Mouse (Mus musculus) hindbrain, embryonic 10.5 days (tissue): Measurements from ENCODE around the gene Cdc26. TPM values are rescaled to one million over a fixed set of nuclear protein-coding genes. Genes with fewer than 3 reads are reported as not detected.

Source experiments
- DNase-seq: peaks from one replicate; pipeline ENCODE4 v3.0.0-alpha.2; 2017; ENCODE audit warnings: low spot score
- H3K27ac ChIP-seq: fragments of 300-500 bp; sonication (generic); 2 replicates; pipeline ENCODE4 v1.5.1; 2016; ENCODE audit warnings: mild to moderate bottlenecking, moderate library complexity
- H3K27me3 ChIP-seq: fragments of 300-500 bp; sonication (generic); 2 replicates; pipeline ENCODE4 v1.6.1; 2016; ENCODE audit warnings: mild to moderate bottlenecking; ENCODE audit not compliant: poor library complexity, insufficient read depth, severe bottlenecking
- H3K36me3 ChIP-seq: fragments of 300-500 bp; sonication (generic); 2 replicates; pipeline ENCODE4 v1.6.1; 2016; ENCODE audit warnings: mild to moderate bottlenecking, moderate library complexity
- H3K4me1 ChIP-seq: fragments of 300-500 bp; sonication (generic); replicated peaks from 2 replicates; pipeline ENCODE4 v1.6.1; 2016; ENCODE audit warnings: mild to moderate bottlenecking
- H3K4me3 ChIP-seq: fragments of 300-500 bp; sonication (generic); 2 replicates; pipeline ENCODE4 v1.5.1; 2016; ENCODE audit warnings: mild to moderate bottlenecking, moderate library complexity
- H3K9me3 ChIP-seq: fragments of 300-500 bp; sonication (generic); 2 replicates; pipeline ENCODE4 v1.6.1; 2016; ENCODE audit warnings: mild to moderate bottlenecking, moderate library complexity
- WGBS: fragments of 180-500 bp; shearing (Covaris S2); methylation state at CpG from one replicate; pipeline ENCODE4 v1.1.7; 2016; 5-methylcytosine and 5-hydroxymethylcytosine counted together
- polyA plus RNA-seq: library from polyadenylated mRNA; unstranded; fragments of >200 nt; fragmentation: Nextera tagmentation; extraction: Ambion mirVana; gene quantifications from 2 replicates; pipeline ENCODE4 v1.2.1, GENCODE M21; 2016

Gene Cdc26
- polyA plus RNA-seq, 1 experiment from 2014 or later: 179 TPM

DNA sequence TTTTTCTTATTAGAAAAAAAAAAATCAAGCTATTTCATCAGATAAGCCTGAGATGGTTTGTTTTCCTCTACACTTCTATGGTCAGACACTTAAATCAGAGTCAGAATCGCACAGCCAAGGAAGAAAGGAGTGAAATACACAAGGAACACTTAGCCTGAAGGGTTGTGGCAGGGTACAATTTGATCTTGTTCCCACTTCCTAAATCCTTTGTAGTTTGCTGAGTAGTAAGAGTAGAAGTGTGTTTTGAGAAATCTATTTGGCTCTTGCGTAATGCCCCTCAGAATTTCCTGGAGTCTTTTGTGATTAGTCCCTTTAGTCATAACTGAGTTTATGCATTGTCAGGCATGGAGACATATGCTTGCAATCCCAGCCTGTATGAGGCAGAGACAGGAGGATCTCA, 59.1 kb downstream of the Cdc26 start:
- Histone ChIP-seq H3K27ac (no peak overlapping the region), H3K9me3 (no peaks in the 10 kb centered on the region), H3K27me3 (no peaks in the 10 kb centered on the region), H3K4me1 (no peaks in the 10 kb centered on the region), H3K36me3 (peaks cover 40% of the 10 kb centered on the region), H3K4me3 (no peak overlapping the region)
- no peak for DNase-seq
- 93% methylated on average over 2 of the region's 2 CpGs for WGBS

DNA sequence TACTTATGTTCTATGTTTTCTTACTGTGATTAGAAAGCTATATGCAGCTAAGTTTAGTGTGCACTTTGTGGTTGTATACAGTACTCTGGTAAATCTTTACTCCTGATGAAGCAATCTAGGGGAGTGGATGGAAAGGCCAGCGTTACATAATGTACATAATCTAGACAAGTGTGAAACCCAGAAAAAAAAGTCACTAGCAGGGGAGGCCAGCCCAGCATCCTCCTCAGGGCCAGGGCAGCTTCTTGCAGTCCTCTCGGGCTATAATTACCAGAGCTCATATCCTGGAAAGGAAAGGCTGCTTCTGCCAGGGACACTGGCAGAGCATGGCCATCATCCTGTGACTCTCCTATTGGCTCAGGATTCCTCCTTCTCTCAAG, 60.1 kb downstream of the Cdc26 start:
- no peaks in the 10 kb centered on the region for H3K4me1 ChIP-seq
- 0 out of 2 replicates have a peak, but pooled peaks cover 2% of the 10 kb centered on the region for H3K9me3 ChIP-seq
- no peak overlapping the region for H3K27ac ChIP-seq
- H3K36me3 ChIP-seq: peaks cover 47% of the 10 kb centered on the region
- WGBS: 83% methylated on average over 2 of the region's 2 CpGs
- no peak overlapping the region for H3K4me3 ChIP-seq
- H3K27me3 ChIP-seq: no peaks in the 10 kb centered on the region
- DNase-seq: no peak

DNA sequence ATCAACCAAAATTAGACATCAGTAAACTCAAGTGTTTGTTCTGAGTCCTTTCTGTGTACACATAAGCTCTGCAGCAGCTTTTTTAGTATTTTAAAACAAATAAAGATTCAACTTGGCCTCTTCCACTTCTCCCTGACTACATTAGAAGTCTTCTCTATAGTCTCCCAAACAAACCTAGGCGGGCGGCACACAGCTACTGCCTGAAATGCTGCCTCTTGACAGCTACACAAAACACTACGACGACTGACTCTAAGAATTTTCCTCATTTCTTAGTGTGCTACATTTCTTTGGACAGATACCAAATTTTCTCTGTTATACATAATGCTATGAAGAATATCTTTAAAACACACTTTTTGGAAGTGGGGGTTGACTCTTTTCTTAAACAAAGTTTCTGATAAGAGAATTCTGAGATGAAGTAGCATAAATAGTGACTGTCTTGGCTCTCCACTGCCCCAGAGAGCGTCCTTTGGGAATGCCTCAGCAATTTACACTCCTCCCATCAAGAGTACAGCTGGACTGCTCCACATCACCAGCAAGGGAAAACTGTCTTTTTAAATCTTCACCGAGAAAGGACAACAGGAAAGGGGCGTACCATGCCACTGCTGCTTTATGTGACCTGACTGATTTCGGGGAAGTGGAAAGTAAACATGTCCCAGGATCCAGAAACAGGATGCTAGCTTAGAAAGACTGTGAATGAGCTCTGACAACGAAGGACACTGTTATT, 60.7 kb downstream of the Cdc26 start:
- DNase-seq: no peak
- Histone ChIP-seq H3K4me3 (no peak overlapping the region), H3K27me3 (no peaks in the 10 kb centered on the region), H3K27ac (no peak overlapping the region), H3K36me3 (peaks cover 49% of the 10 kb centered on the region), H3K4me1 (no peaks in the 10 kb centered on the region), H3K9me3 (0 out of 2 replicates have a peak, but pooled peaks cover 2% of the 10 kb centered on the region)
- 82% methylated on average over 9 of the region's 9 CpGs for WGBS

DNA sequence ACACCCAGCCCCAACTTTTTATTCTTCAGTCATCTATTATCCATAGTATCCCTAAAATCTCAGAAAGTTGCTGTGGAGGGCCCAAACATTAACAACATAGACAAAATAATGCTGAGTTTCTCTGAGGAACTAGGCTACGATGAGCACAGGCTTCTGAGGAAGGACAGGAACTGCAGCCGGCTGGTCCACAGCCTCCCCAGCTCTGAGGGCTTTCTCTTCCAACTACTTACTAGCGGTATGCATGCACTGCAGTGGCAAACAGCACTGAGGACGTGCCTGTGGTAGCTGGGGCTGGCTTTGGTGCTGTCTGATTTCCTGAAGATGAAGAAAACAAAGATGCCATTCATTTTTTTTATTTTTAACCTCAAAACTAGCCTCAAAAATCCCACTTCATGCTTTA, 62.6 kb downstream of the Cdc26 start:
- Histone ChIP-seq H3K9me3 (0 out of 2 replicates have a peak, but pooled peaks cover 2% of the 10 kb centered on the region), H3K36me3 (peaks cover 51% of the 10 kb centered on the region), H3K27me3 (no peaks in the 10 kb centered on the region), H3K4me1 (no peaks in the 10 kb centered on the region), H3K4me3 (no peak overlapping the region), H3K27ac (no peak overlapping the region)
- WGBS: 89% methylated on average over 4 of the region's 4 CpGs
- no peak for DNase-seq

DNA sequence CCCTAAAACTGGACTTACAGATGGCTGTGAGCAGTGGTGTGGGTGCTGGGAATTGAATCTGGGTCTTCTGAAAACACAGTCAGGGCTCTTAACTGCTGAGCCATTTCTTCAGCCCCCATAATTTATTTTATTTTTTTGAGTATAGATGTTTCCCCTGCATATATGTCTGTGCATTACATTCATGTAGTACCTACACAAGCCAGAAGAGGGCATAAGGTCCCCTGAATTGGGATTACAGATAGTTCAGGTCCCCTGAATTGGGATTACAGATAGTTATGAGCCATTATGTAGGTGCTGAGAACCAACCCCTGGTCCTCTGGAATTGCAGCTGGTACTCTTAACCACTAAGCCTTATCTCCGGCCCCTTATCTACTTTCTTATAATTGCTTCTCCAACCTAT, 64.4 kb downstream of the Cdc26 start:
- H3K4me3 ChIP-seq: no peak overlapping the region
- no peaks in the 10 kb centered on the region for H3K27me3 ChIP-seq

DNA sequence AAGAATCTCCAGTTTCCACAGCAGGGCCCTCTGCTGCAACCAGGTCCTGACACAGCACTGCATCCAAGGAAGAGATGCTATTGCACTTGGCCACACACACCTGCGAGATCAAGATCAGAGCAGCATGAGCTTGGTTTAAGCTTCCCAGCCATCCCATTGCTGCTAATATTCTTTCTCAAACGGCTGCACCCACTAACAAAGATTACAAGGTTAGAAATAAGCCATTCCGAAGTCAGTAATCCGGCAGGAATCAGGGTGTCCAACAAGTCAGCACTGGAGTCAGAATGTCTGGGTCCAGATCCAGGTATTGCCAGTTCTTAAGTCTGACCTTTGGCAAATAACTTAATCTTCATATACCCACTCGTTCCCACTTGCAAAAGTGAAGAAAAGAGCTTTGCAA, 69.9 kb downstream of the Cdc26 start:
- DNase-seq: no peak
- 91% methylated on average over 5 of the region's 5 CpGs for WGBS
- Histone ChIP-seq H3K36me3 (peaks cover 51% of the 10 kb centered on the region), H3K27ac (no peak overlapping the region), H3K9me3 (no peaks in the 10 kb centered on the region), H3K4me1 (no peaks in the 10 kb centered on the region), H3K27me3 (no peaks in the 10 kb centered on the region), H3K4me3 (no peak overlapping the region)

More for the DNA sequence above, 64.4 kb downstream of the Cdc26 start:
- 0 out of 2 replicates have a peak, but pooled peaks cover 2% of the 10 kb centered on the region for H3K9me3 ChIP-seq
- WGBS: 92% methylated on average over 1 of the region's 1 CpGs
- no peak overlapping the region for H3K27ac ChIP-seq
- H3K4me1 ChIP-seq: no peaks in the 10 kb centered on the region
- no peak for DNase-seq
- peaks cover 42% of the 10 kb centered on the region for H3K36me3 ChIP-seq

Other genes starting within 250 kb of the Cdc26 start
- gene Zfp37, start 177.6 kb downstream of the Cdc26 start, polyA plus RNA-seq: 19.9 and 20.8 TPM in 2 replicates
- 15.1 and 15.4 TPM in 2 replicates for gene Slc31a2, start 146.1 kb downstream of the Cdc26 start, polyA plus RNA-seq
- gene Fkbp15, start 48.1 kb downstream of the Cdc26 start, polyA plus RNA-seq: 20.3 and 21.8 TPM in 2 replicates
- 48.5 and 53.9 TPM in 2 replicates for gene Slc31a1, start 47.9 kb downstream of the Cdc26 start, polyA plus RNA-seq
- 26.8 and 35.2 TPM in 2 replicates for gene Prpf4, start 155 bp upstream of the Cdc26 start, polyA plus RNA-seq
- gene Rnf183, start 26.6 kb upstream of the Cdc26 start, polyA plus RNA-seq: not detected in 2 replicates
- 9.8 and 10.0 TPM in 2 replicates for gene Wdr31, start 62.3 kb upstream of the Cdc26 start, polyA plus RNA-seq
- gene Bspry, start 71.4 kb upstream of the Cdc26 start, polyA plus RNA-seq: 0.78 and 1.9 TPM in 2 replicates
- 9.8 and 14.1 TPM in 2 replicates for gene Hdhd3, start 94.8 kb upstream of the Cdc26 start, polyA plus RNA-seq
- 114 and 123 TPM in 2 replicates for gene Alad, start 111.3 kb upstream of the Cdc26 start, polyA plus RNA-seq
- gene Pole3, start 116.4 kb upstream of the Cdc26 start, polyA plus RNA-seq: 124 and 125 TPM in 2 replicates
- 1.2 and 1.5 TPM in 2 replicates for gene 4933430I17Rik, start 116.7 kb upstream of the Cdc26 start, polyA plus RNA-seq
- gene Rgs3, start 151.2 kb upstream of the Cdc26 start, polyA plus RNA-seq: 36.2 and 48.6 TPM in 2 replicates